In the genomic region with DNA sequence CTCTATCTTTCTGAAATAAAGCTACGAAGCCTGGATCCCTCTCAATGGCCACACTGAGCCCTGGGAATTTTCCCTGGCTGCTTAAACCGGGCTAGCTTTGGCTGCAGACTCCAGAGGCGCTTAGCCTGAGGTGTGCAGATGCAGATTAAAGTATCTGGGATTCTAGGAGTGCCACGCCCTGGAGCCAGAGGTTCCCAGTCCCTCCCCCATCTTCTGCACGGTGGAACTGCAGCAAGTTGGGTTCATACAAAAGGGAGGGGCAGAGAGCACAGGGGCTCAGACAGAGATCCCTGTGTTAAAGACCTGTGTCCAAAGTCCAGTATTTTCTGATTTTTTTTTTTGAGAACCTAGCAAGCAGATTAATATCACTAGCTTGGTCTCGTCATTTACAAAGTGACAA, we compare ENCODE assay signal across 23 mouse cellular contexts.
"Had no signal": no experiment of that assay in that cellular context is flagged by ENCODE, and none has a peak within 500 bp of the region (broad histone marks: within the 10 kb centered on the region; RNA-seq: fewer than 3 reads in every experiment).

No protein-coding gene starts in this region.

- ATAC-seq: liver, embryonic 12.5 days had no signal

- DNase-seq: kidney, adult 8-10 months; kidney, postnatal 10 days; kidney, postnatal 4 days; liver; lung, adult 18-20 months; lung, postnatal 10 days; lung, postnatal 36 days; right cerebral cortex, adult 18-20 months; right cerebral cortex, postnatal 25 days; spleen, adult 18-20 months; thymus, postnatal 25 days had no signal

- H3K9ac ChIP-seq: kidney, embryonic 15.5 days; limb, embryonic 13.5 days; liver, embryonic 12.5 days; liver, embryonic 15.5 days; lung, embryonic 15.5 days; midbrain, embryonic 15.5 days; neural tube, embryonic 12.5 days; neural tube, embryonic 15.5 days; stomach, embryonic 15.5 days had no signal

- H3K27ac ChIP-seq: kidney, embryonic 15.5 days; limb, embryonic 13.5 days; liver, embryonic 12.5 days; liver, embryonic 15.5 days; lung, embryonic 15.5 days; midbrain, embryonic 15.5 days; neural tube, embryonic 12.5 days; neural tube, embryonic 15.5 days; stomach, embryonic 15.5 days had no signal

- H3K9me3 ChIP-seq: kidney, embryonic 15.5 days; limb, embryonic 10.5 days; limb, embryonic 13.5 days; liver, embryonic 15.5 days; lung, embryonic 15.5 days; midbrain, embryonic 15.5 days; neural tube, embryonic 12.5 days; neural tube, embryonic 15.5 days; stomach, embryonic 15.5 days had no signal

- H3K4me1 ChIP-seq: kidney, embryonic 15.5 days; limb, embryonic 13.5 days; liver, embryonic 12.5 days; liver, embryonic 15.5 days; lung, embryonic 15.5 days; megakaryocyte, embryonic 14.5 days; stomach, embryonic 15.5 days had no signal

- H3K4me2 ChIP-seq: kidney, embryonic 15.5 days; limb, embryonic 13.5 days; liver, embryonic 12.5 days; liver, embryonic 15.5 days; lung, embryonic 15.5 days; midbrain, embryonic 11.5 days; midbrain, embryonic 15.5 days; neural tube, embryonic 12.5 days; neural tube, embryonic 15.5 days; stomach, embryonic 15.5 days had no signal

- H3K4me3 ChIP-seq: kidney, embryonic 15.5 days; limb, embryonic 10.5 days; limb, embryonic 13.5 days; liver, embryonic 12.5 days; liver, embryonic 15.5 days; lung, embryonic 15.5 days; megakaryocyte, embryonic 14.5 days; midbrain, embryonic 15.5 days; neural tube, embryonic 12.5 days; neural tube, embryonic 15.5 days; stomach, embryonic 15.5 days had no signal

- H3K36me3 ChIP-seq: kidney, embryonic 15.5 days; limb, embryonic 10.5 days; limb, embryonic 13.5 days; liver, embryonic 12.5 days; liver, embryonic 15.5 days; lung, embryonic 15.5 days; midbrain, embryonic 15.5 days; neural tube, embryonic 12.5 days; neural tube, embryonic 15.5 days; stomach, embryonic 15.5 days had no signal

- H3K27me3 ChIP-seq: kidney, embryonic 15.5 days; limb, embryonic 13.5 days; liver, embryonic 12.5 days; liver, embryonic 15.5 days; lung, embryonic 15.5 days; megakaryocyte, embryonic 14.5 days; midbrain, embryonic 15.5 days; neural tube, embryonic 12.5 days; stomach, embryonic 15.5 days had no signal
